Mouse (Mus musculus): ENCODE measurements around the gene Hyal2.

Gene Hyal2

GRCm38 (mm10) chr9:107567702-107568319 lies at the start of gene Hyal2:
TSS of gene Hyal2 (plus strand) at chr9:107567945.
- DNase-seq (ENCODE audit: low spot score) = no peak

GRCm38 (mm10) chr9:107520331-107520730 lies 47.4 kb upstream of the Hyal2 start:
- no peak for DNase-seq (ENCODE audit: low spot score)

- no peak for DNase-seq (ENCODE audit: low spot score)
These were observed 46.6 kb upstream of the Hyal2 start for GRCm38 (mm10) chr9:107521190-107521589.

GRCm38 (mm10) chr9:107521711-107522399 lies 45.9 kb upstream of the Hyal2 start:
- DNase-seq (ENCODE audit: low spot score) = no peak

GRCm38 (mm10) chr9:107522400-107522711 lies 45.4 kb upstream of the Hyal2 start:
- DNase-seq (ENCODE audit: low spot score) = no peak

- peak; percentile 71 for DNase-seq (ENCODE audit: low spot score)
These were observed 41.3 kb upstream of the Hyal2 start for GRCm38 (mm10) chr9:107526198-107527026.

GRCm38 (mm10) chr9:107533791-107534407 lies 33.8 kb upstream of the Hyal2 start, which contains the start of gene Tmem115:
TSS of gene Tmem115 (plus strand) at chr9:107533945.
- peak; percentile 95 for DNase-seq (ENCODE audit: low spot score)

- DNase-seq (ENCODE audit: low spot score) = no peak
These were observed 33.1 kb upstream of the Hyal2 start for GRCm38 (mm10) chr9:107534408-107535202.

- DNase-seq (ENCODE audit: low spot score) = no peak
These were observed 29.5 kb upstream of the Hyal2 start for GRCm38 (mm10) chr9:107538231-107538630.

- DNase-seq (ENCODE audit: low spot score) = no peak
These were observed 29.0 kb upstream of the Hyal2 start for GRCm38 (mm10) chr9:107538711-107539110.

- DNase-seq (ENCODE audit: low spot score) = no peak
These were observed 27.8 kb upstream of the Hyal2 start for GRCm38 (mm10) chr9:107539940-107540339.

GRCm38 (mm10) chr9:107540420-107540819 lies 27.3 kb upstream of the Hyal2 start:
- DNase-seq (ENCODE audit: low spot score) = no peak

GRCm38 (mm10) chr9:107541005-107541404 lies 26.7 kb upstream of the Hyal2 start:
- DNase-seq (ENCODE audit: low spot score) = no peak

- DNase-seq (ENCODE audit: low spot score) = peak; percentile 94
These were observed 26.0 kb upstream of the Hyal2 start, which contains the start of the genes Cyb561d2 and Nprl2 for GRCm38 (mm10) chr9:107541474-107542351. TSS of gene Cyb561d2 (minus strand) at chr9:107542193. TSS of gene Nprl2 (plus strand) at chr9:107542226.

GRCm38 (mm10) chr9:107542352-107542686 lies 25.4 kb upstream of the Hyal2 start:
- no peak for DNase-seq (ENCODE audit: low spot score)

- DNase-seq (ENCODE audit: low spot score) = no peak
These were observed 25.0 kb upstream of the Hyal2 start for GRCm38 (mm10) chr9:107542721-107543120.

- DNase-seq (ENCODE audit: low spot score) = no peak
These were observed 24.4 kb upstream of the Hyal2 start for GRCm38 (mm10) chr9:107543299-107543698.

GRCm38 (mm10) chr9:107544196-107544700 lies 23.5 kb upstream of the Hyal2 start:
- no peak for DNase-seq (ENCODE audit: low spot score)

GRCm38 (mm10) chr9:107544729-107545128 lies 23.0 kb upstream of the Hyal2 start:
- DNase-seq (ENCODE audit: low spot score) = no peak

- DNase-seq (ENCODE audit: low spot score) = no peak
These were observed 22.5 kb upstream of the Hyal2 start for GRCm38 (mm10) chr9:107545199-107545598.
